Mouse (Mus musculus): ENCODE data around the gene Nabp2.

Nabp2 gene

GRCm38 (mm10) chr10:128429454-128429853 lies 18.2 kb upstream of the Nabp2 start:
- no peak for DNase-seq (ENCODE audit: low spot score in 2 of 2)

DNA sequence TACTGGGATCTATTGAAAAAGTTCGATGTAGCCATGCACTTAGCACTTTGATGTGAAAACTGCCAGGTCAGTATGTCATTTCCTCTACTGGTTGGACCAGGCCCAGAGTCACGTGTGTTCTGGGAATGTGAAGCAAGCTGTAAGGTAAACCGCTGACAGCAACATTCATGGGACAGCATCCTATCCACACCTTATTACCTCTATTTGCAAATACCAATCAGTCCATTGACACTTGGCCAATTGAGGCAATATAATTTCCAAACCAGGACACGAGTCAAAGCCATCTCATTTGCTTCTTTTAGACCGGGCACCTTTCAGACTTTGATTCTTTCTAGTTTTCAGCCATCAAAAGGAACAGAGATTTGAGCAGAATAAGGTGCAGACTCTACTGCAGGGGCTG lies 17.8 kb upstream of the Nabp2 start:
- no peak for DNase-seq (ENCODE audit: low spot score in 2 of 2)

- DNase-seq (ENCODE audit: low spot score in 2 of 2), result no peak
Observed at GRCm38 (mm10) chr10:128425260-128425659, 14.0 kb upstream of the Nabp2 start.

DNA sequence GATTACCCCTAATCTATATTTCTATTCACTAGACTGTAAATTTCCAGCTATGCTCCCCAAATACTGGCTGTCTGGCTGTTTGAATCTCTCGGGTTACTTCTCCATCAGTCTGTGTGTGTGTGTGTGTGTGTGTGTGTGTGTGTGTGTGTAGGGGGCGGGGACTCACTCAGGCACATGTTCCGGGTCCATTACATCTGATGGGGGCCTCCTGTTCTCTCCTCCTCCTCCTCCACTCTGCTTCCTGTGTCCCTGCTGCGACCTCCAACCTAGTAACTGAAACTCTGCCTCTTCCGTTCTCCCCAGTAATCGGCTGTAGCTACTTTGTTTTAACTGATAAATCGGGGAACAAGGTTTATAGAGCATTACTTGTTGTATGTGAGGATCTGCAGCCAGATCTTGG lies 13.3 kb upstream of the Nabp2 start:
- DNase-seq (ENCODE audit: low spot score in 2 of 2), result peak in 1 of 2 experiments; percentile 43

DNA sequence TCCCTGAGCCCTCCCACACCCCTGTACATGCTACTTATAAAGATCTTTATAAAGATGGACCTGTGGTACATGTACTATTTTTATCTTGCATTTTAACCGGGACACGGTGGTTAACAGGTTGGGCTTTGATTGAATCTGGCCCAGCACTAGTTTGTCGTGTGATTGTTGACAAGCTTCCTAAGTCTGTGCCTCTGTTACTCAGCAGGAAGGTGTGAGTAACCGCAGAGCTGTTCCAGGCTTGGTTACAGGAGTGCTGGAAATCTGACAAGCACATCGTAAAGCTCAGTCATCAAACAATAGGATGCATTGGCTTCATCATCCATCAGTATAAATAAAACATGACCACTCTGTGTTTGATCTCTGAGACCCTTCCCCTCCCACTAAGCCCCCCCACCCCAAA lies 11.1 kb upstream of the Nabp2 start:
- DNase-seq (ENCODE audit: low spot score in 2 of 2), result no peak

- no peak for DNase-seq (ENCODE audit: low spot score in 2 of 2)
Observed at GRCm38 (mm10) chr10:128414848-128415247, 3.6 kb upstream of the Nabp2 start.

GRCm38 (mm10) chr10:128413076-128413475 lies 1.8 kb upstream of the Nabp2 start:
- DNase-seq (ENCODE audit: low spot score in 2 of 2), result no peak

DNA sequence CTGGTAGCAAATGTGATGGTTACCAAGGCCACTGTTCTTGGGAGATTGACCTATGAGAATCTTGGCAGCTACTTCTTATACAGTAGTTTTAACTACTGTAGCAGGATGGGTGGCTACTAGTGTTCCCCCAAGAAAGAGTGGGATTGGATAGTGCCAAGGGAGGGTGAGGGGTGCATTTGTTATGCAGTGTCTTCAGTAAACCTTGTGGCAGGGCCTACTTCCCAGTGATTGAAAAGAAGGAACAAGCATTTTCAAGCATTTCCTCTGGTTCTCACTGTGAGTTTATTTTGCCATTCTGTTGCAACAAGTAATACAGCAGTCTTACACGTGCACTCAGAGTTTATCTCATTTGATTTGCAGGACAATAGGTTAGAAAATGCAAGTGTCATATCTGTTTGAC lies 1.3 kb upstream of the Nabp2 start:
- no peak for DNase-seq (ENCODE audit: low spot score in 2 of 2)

- DNase-seq (ENCODE audit: low spot score in 2 of 2), result peak; percentile 45 to 48
Observed at GRCm38 (mm10) chr10:128412055-128412381, 726 bp upstream of the Nabp2 start.

- no peak for DNase-seq (ENCODE audit: low spot score in 2 of 2)
Observed at GRCm38 (mm10) chr10:128410560-128410845, 789 bp downstream of the Nabp2 start.

DNA sequence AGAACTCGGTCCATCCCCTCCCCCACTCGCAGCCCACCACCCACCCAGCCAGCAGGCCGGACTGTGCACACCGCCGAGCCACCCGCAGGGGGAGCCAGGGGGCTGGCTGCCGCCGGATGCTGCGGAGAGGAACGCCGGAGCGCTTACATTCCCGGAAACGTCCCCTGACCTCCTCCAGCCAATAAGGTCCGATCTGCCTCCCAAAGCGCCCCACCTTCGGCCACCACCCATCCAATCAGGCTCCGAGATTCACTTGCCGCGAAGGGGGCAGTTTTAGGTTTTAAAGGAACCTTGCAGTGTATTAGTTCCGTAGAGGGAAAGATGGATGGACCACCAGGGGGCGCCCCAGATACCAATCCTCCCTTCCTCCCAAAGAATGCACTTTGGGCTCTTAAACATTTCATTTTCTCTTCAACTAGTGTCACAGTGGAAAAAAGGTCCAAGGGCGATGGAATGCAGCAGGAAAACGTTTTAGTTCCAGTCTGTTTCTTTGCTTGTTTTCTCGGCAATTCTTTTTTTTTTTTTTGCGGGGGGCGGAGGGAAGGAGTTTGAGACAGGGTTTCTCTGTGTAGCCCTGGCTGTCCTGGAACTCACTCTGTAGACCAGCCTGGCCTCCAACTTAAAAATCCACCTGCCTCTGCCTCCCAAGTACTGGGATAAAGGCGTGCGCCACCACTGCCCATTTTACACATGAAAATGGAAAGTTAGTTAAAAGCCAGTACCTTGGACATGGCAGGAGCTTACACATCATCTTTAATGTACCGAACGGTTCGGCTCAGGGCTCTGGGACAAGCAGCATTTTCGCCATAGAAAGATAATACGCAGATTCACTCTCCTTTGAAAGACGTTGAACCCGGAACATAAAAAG lies 1.4 kb downstream of the Nabp2 start:
- peak; percentile 96 to 98 for DNase-seq (ENCODE audit: low spot score in 2 of 2)

DNA sequence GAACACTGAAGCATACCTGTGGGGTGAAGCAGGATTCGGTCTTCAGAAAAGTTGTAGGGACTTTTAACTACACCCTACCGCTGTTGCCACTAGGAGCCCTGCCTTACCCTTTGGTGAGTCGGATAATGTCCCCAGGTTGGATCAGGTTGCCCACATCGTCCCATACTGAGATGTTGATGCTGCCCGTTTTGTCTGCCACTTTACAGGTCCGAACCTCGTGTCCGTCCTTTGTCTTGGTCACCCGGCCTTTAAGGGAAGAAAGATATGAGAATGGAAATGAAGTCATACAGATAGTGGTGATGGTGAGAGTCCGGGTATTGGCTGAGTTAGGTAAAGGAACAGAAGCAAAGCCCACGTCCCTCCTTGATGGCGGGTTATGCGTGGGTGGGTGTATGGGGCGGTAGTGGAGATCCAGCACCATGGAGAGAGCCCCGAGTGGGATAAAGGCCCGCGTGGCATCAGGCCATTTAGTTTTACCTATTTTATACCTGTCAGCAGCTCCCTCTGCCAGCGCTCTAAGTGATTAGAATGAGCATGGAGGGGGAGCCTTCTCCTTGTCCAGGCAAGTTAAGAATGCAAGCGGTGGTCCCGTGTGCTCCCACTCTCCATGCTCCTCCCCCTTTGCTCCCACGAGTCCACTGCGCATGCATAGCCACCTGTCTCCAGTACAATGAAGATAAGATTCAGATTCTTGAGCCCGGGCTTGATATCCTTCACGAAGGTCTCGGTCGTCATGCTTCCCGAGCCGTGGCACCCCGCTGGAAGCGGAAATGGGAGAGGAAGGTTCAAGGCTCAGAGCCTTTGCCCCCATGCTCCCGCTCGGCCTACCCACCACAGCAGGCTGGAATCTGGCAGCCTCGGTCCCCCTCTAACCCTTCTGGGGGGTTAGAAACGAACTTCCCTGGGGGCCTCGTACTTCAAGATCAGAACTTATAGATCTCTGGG lies 2.4 kb downstream of the Nabp2 start:
- peak in 1 of 2 experiments; percentile 48 for DNase-seq (ENCODE audit: low spot score in 2 of 2)

DNA sequence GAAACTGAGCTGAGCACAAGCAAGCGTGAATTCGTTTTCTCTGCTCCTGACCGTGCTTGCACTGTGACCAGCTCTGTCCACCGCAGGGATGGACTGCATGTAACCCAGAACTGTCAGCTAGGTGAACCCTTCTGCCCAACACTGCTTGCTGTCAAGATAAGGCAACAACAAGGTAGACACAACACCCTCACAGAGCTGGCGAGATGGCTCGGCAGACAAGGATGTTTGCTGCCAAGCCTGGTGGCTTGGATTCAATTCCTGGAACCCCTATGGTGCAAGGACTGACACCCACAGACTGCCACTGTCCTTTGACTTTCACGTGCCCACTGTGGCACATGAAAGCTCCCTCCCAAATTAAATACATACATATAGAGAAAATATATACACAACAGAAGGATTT lies 7.4 kb downstream of the Nabp2 start:
- no peak for DNase-seq (ENCODE audit: low spot score in 2 of 2)

DNA sequence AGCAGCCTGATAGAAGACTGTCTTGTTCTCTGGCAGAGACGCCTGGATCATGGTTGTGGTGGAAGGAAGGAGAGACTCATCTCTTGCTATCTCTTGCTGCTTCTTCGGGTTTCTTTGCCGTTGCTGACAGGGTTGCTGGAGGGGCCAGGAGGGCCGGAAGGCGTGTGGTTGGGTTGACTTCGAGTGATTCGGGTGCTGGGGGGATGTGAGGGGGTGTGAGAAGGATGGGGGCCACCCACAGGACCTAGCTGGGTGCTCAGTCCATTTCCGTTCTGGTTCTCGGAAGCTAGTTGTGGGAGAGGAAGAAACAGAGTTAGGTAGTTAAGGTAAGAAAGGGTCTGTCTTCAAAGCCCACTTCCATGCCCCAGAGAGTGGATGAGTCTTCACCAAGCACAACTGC lies 9.7 kb downstream of the Nabp2 start:
- DNase-seq (ENCODE audit: low spot score in 2 of 2), result no peak

GRCm38 (mm10) chr10:128401056-128401455 lies 10.2 kb downstream of the Nabp2 start, which contains the start of gene Slc39a5:
TSS of gene Slc39a5 (minus strand) at chr10:128401229.
- DNase-seq (ENCODE audit: low spot score in 2 of 2), result no peak

GRCm38 (mm10) chr10:128400338-128400737 lies 11.0 kb downstream of the Nabp2 start:
- DNase-seq (ENCODE audit: low spot score in 2 of 2), result no peak

GRCm38 (mm10) chr10:128397466-128397865 lies 13.8 kb downstream of the Nabp2 start:
- no peak for DNase-seq (ENCODE audit: low spot score in 2 of 2)

GRCm38 (mm10) chr10:128396716-128397264 lies 14.5 kb downstream of the Nabp2 start:
- no peak for DNase-seq (ENCODE audit: low spot score in 2 of 2)

GRCm38 (mm10) chr10:128396017-128396673 lies 15.1 kb downstream of the Nabp2 start:
- DNase-seq (ENCODE audit: low spot score in 2 of 2), result no peak

- DNase-seq (ENCODE audit: low spot score in 2 of 2), result no peak
Observed at GRCm38 (mm10) chr10:128391850-128392249, 19.4 kb downstream of the Nabp2 start.

DNA sequence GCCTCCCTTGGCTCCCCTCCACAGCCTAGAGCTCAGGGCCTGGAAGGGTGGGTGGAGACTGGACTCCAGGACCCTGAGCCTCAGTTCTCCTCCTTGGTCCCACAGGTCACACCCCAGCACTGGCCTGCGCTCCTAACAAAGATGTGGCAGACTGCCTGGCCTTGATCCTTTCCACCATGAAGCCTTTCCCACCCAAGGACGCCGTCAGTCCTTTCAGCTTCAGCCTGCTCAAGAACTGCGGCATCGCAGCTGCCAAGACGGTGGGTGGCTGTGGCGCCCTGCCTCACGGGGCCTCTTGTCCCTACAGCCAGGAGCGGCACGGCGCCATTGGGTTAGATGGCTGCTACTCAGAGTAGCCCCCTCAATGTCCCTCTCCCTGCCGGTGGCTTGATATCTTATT lies 20.9 kb downstream of the Nabp2 start:
- DNase-seq (ENCODE audit: low spot score in 2 of 2), result no peak

DNA sequence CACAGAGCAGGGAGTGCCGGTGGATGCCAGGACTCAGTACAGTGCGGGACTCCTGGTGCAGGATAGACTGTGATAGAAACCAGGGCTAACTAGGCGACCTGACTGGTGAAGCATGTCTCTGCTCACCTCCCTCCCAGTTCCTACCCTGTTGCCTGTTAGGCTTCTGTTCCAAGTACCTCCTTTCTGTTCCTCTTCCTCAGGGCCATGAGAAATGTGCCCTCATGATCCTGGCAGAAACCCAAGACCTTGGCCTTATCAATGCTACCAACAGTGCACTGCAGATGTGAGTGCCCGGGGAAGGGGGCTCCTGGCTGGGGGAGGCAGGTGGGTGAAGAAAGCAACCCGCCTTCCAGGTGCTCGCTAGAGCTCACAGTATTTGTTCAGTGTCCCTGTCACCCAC lies 21.7 kb downstream of the Nabp2 start:
- DNase-seq (ENCODE audit: low spot score in 2 of 2), result no peak

All from spleen, postnatal 10 days (tissue).